Mouse (Mus musculus) cerebellum, adult 2 months (tissue): ENCODE measurements at regions not wholly inside any gene's neighbourhood (a gene's known extent, or its start where the extent isn't known, plus 50 kb on each side); places are given as distances from the start of the nearest gene placed in this dataset.

Source experiments
- CTCF ChIP-seq: fragments of 200-500 bp; IDR thresholded peaks from 2 replicates; pipeline ENCODE4 v1.5.1; 2011; ENCODE audit warnings: low read depth, mild to moderate bottlenecking, control low read depth, low read length, moderate library complexity, borderline replicate concordance; ENCODE audit not compliant: insufficient read depth
- POLR2A ChIP-seq: fragments of 200-500 bp; IDR thresholded peaks from 2 replicates; pipeline ENCODE4 v1.6.1; 2011; ENCODE audit warnings: low read length, control low read depth, borderline replicate concordance; ENCODE audit not compliant: insufficient read depth

- TF ChIP-seq CTCF (no peak), POLR2A (no peak)
Observed at GRCm38 (mm10) chr9:5627521-5627920, 282.3 kb downstream of the Casp12 start.
